10 mouse cellular contexts compared by ENCODE assay signal in the genomic region with DNA sequence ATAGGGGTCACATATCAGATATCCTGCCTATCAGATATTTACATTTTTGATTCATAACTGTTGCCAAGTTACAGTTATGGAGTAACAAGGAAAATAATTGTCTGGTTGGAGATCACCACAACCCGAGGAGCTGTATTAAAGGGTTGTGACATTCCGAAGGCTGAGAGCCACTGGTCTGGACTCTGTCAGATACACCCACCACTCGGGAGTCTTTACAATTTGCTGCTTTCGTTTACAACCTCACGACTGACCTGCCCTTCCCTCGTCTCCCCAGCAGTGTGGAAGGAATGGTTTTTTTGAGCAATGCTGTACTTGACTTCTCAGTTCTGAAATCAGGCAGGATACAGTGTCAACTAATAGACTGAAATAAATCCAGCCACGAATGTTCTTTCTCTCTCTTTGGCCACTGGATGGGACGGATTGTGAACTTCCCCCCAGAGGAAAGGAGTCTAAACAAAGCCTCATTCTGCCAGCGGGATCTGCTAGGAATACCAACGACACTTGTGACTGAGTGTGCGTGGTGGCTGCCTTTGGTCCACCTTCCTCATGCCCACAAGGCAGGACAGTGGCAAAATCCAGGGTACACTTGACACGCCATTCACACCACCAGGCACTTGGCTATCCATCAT. TPM values are rescaled to one million over a fixed set of nuclear protein-coding genes. Genes with fewer than 3 reads are reported as not detected.
DNase-seq lines count a peak whose midpoint lies in the region; ATAC-seq lines count a peak whose summit lies in the region.
"Had no signal": no experiment of that assay in that cellular context is flagged by ENCODE, and none has a peak within 500 bp of the region (broad histone marks: within the 10 kb centered on the region; RNA-seq: fewer than 3 reads in every experiment).

No protein-coding gene starts in this region.

- no peak for DNase-seq in heart, adult 9 months (ENCODE audit: low spot score in 2 of 2)
- no peak for DNase-seq in T-cell, adult 2 months (ENCODE audit: low spot score)
- no peak for DNase-seq in spleen, adult 12 weeks (ENCODE audit: low spot score)
- DNase-seq: kidney, adult 9 months had no signal

- ATAC-seq in heart, embryonic 12.5 days (ENCODE audit: insufficient number of reproducible peaks, low FRiP score): 0 out of 2 replicates have a peak, but pooled peaks have one; percentile 31
- no peak for ATAC-seq in megakaryocyte, adult 5-6 weeks (ENCODE audit: poor library complexity, severe bottlenecking)
- ATAC-seq in intestine, embryonic 15.5 days: no peak
- peak; percentile 15; the same call in 1 of the 2 replicates for ATAC-seq in neural tube, embryonic 14.5 days (ENCODE audit: low read depth)

- WGBS in heart, embryonic 12.5 days: 24% methylated on average over 12 of the region's 12 CpGs
- 24% methylated on average over 12 of the region's 12 CpGs for WGBS in intestine, embryonic 15.5 days
- 26% methylated on average over 12 of the region's 12 CpGs for WGBS in neural tube, embryonic 14.5 days

- H3K4me1 ChIP-seq in heart, embryonic 12.5 days (replicated peaks): peaks cover 42% of the 10 kb centered on the region
- H3K4me1 ChIP-seq in megakaryocyte, embryonic 14.5 days: peaks cover 72% of the 10 kb centered on the region
- peaks cover 24% of the 10 kb centered on the region for H3K4me1 ChIP-seq in intestine, embryonic 15.5 days (replicated peaks)
- peaks cover 10% of the 10 kb centered on the region; the same call in 1 of the 2 replicates for H3K4me1 ChIP-seq in neural tube, embryonic 14.5 days (ENCODE audit: control insufficient read depth, insufficient read depth, low read length)

- no peaks in the 10 kb centered on the region for H3K36me3 ChIP-seq in heart, embryonic 12.5 days
- H3K36me3 ChIP-seq in megakaryocyte, embryonic 14.5 days (replicated peaks; ENCODE audit: low read length): peaks cover 4% of the 10 kb centered on the region
- no peaks in the 10 kb centered on the region for H3K36me3 ChIP-seq in intestine, embryonic 15.5 days
- H3K36me3 ChIP-seq in neural tube, embryonic 14.5 days (ENCODE audit: control insufficient read depth, insufficient read depth, low read length): no peaks in the 10 kb centered on the region

- H3K4me2 ChIP-seq in heart, embryonic 12.5 days: peak overlapping the region; percentile 20
- peak overlapping the region; percentile 20; the same call in 1 of the 2 replicates for H3K4me2 ChIP-seq in intestine, embryonic 15.5 days (replicated peaks)
- H3K4me2 ChIP-seq in neural tube, embryonic 14.5 days (ENCODE audit: low read depth, low read length): no peak overlapping the region

- no peaks in the 10 kb centered on the region for H3K27me3 ChIP-seq in heart, embryonic 12.5 days (replicated peaks)
- H3K27me3 ChIP-seq in megakaryocyte, embryonic 14.5 days (replicated peaks): peaks cover 22% of the 10 kb centered on the region
- no peaks in the 10 kb centered on the region for H3K27me3 ChIP-seq in intestine, embryonic 15.5 days (replicated peaks)
- H3K27me3 ChIP-seq in neural tube, embryonic 14.5 days (ENCODE audit: control insufficient read depth, insufficient read depth, low read length): no peaks in the 10 kb centered on the region

- no peak overlapping the region for H3K9ac ChIP-seq in heart, embryonic 12.5 days
- H3K9ac ChIP-seq in intestine, embryonic 15.5 days: no peak overlapping the region
- no peak overlapping the region for H3K9ac ChIP-seq in neural tube, embryonic 14.5 days (replicated peaks; ENCODE audit: low read depth, low read length)

- H3K27ac ChIP-seq in heart, embryonic 12.5 days (ENCODE audit: poor library complexity, severe bottlenecking): peak overlapping the region; percentile 46
- H3K27ac ChIP-seq in intestine, embryonic 15.5 days: 0 out of 2 replicates have a peak overlapping the region, but pooled peaks have one; percentile 7
- 0 out of 2 replicates have a peak overlapping the region, but pooled peaks have one; percentile 36 for H3K27ac ChIP-seq in neural tube, embryonic 14.5 days (ENCODE audit: low read depth, low read length)
- H3K27ac ChIP-seq: macrophage had no signal

- H3K4me3 ChIP-seq in heart, embryonic 12.5 days: no peak overlapping the region
- peak overlapping the region; percentile 76 for H3K4me3 ChIP-seq in megakaryocyte, embryonic 14.5 days (replicated peaks)
- no peak overlapping the region for H3K4me3 ChIP-seq in intestine, embryonic 15.5 days (replicated peaks)
- no peak overlapping the region for H3K4me3 ChIP-seq in neural tube, embryonic 14.5 days (ENCODE audit: low read depth, low read length)

- no peaks in the 10 kb centered on the region for H3K9me3 ChIP-seq in heart, embryonic 12.5 days (replicated peaks)
- H3K9me3 ChIP-seq in megakaryocyte, embryonic 14.5 days: no peaks in the 10 kb centered on the region; the same call in 1 of the 2 replicates
- no peaks in the 10 kb centered on the region for H3K9me3 ChIP-seq in intestine, embryonic 15.5 days
- H3K9me3 ChIP-seq in neural tube, embryonic 14.5 days (ENCODE audit: control insufficient read depth, low read length): no peaks in the 10 kb centered on the region

RNA-seq across cellular contexts. Expression of a gene that starts 0.5 kb away (rescaled TPM):
- polyA plus RNA-seq in heart, embryonic 12.5 days (2016; fragmentation: Nextera tagmentation; extraction: Ambion mirVana): 171 and 177 TPM in 2 replicates
- 38.8 and 48.3 TPM in 2 replicates for polyA plus RNA-seq in megakaryocyte, embryonic 14.5 days (2012; ENCODE audit: insufficient read depth, low replicate concordance)
- total RNA-seq in megakaryocyte, adult 5-6 weeks (2015): 3.3 and 8.2 TPM in 2 replicates
- total RNA-seq in megakaryocyte, adult 5-6 weeks (2017): 3.1 and 6.4 TPM in 2 replicates
- 82.8 and 96.8 TPM in 2 replicates for polyA plus RNA-seq in intestine, embryonic 15.5 days (2015; fragmentation: Nextera tagmentation; extraction: Ambion mirVana)
- 342 and 406 TPM in 2 replicates for polyA plus RNA-seq in neural tube, embryonic 14.5 days (2014; fragmentation: Nextera tagmentation; extraction: Ambion mirVana)

Comparison
In these comparisons a context has a peak if more than half of its experiments do, and no peak if none do; other contexts are left out.
1. ATAC-seq: peak in heart, embryonic 12.5 days (single experiment) and neural tube, embryonic 14.5 days (single experiment); none in megakaryocyte, adult 5-6 weeks (single experiment) and intestine, embryonic 15.5 days (single experiment).
2. Peak in every context shown above with its lines, with median percentiles within 50 percentile points of each other: H3K27ac ChIP-seq.